Mouse (Mus musculus): ENCODE data around the gene Dnajc5g. TPM values are rescaled to one million over a fixed set of nuclear protein-coding genes. Genes with fewer than 3 reads are reported as not detected.

The Dnajc5g gene
- polyA plus RNA-seq, 1 experiment from 2014 or later: not detected

DNA sequence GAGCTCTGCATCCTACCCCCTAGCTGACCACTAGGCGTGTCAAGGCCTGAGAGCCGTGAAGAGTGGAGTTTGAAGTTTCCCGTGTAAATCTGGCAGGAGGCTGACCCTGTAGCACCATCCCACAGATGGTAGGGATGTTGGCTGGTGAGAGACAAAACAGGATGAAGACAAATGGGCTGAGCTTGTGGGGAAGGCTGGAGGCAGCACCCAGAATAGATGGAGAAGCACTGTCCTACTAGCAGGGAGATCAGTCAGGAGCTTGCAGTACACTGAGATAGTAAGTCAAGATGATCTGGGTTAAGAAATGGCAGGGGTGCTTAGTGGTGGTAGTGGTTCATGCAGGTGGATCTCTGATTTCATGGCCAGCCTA, 25.3 kb upstream of the Dnajc5g start:
- Histone ChIP-seq H3K4me1 (ENCODE audit: insufficient read depth) (no peaks in the 10 kb centered on the region), H3K9me3 (ENCODE audit: low read depth, low read length) (no peaks in the 10 kb centered on the region), H3K9ac (no peak overlapping the region), H3K4me2 (no peak overlapping the region), H3K27ac (ENCODE audit: low read depth) (no peak overlapping the region), H3K27me3 (ENCODE audit: insufficient read depth, low read length) (no peaks in the 10 kb centered on the region), H3K36me3 (ENCODE audit: insufficient read depth) (peaks cover 35% of the 10 kb centered on the region), H3K4me3 (ENCODE audit: low read depth, low read length) (no peak overlapping the region)
- DNase-seq (no peak), ATAC-seq (ENCODE audit: insufficient read depth) (no peak)
- 48% methylated on average over 3 of the region's 3 CpGs for WGBS
- TF ChIP-seq CTCF (IDR thresholded peaks at IDR 0.05; ENCODE audit: low read depth): peak; percentile 1; the same call in 1 of the 2 replicates

DNA sequence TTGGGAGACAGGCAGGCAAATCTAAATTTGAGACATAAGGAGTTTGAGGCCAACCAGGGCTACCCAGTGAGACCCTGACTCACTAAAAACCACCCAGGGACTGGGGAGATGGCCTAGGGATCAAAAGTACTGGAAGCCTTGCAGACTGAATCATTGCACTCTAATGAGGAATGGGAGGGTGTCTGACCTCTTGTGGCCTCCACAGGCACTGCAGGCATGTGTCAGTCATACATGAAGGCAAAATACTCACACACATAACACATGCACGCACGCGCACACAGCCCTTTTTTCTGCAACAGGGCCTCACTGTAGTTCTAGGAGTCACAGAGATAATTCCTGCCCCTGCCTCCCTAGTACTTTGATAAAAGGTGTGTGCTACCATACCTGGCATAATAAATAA, 24.7 kb upstream of the Dnajc5g start:
- H3K9me3 ChIP-seq (ENCODE audit: low read depth, low read length): no peaks in the 10 kb centered on the region
- WGBS: 73% methylated on average over 3 of the region's 3 CpGs
- peak; percentile 79 for TF ChIP-seq CTCF (IDR thresholded peaks at IDR 0.05; ENCODE audit: low read depth)
- no peak overlapping the region for H3K4me3 ChIP-seq (ENCODE audit: low read depth, low read length)
- peaks cover 29% of the 10 kb centered on the region for H3K36me3 ChIP-seq (ENCODE audit: insufficient read depth)
- H3K27ac ChIP-seq (ENCODE audit: low read depth): no peak overlapping the region
- no peaks in the 10 kb centered on the region for H3K27me3 ChIP-seq (ENCODE audit: insufficient read depth, low read length)
- no peak overlapping the region for H3K9ac ChIP-seq
- no peak for ATAC-seq (ENCODE audit: insufficient read depth)
- no peak overlapping the region for H3K4me2 ChIP-seq
- peak; percentile 68 for DNase-seq
- H3K4me1 ChIP-seq (ENCODE audit: insufficient read depth): no peaks in the 10 kb centered on the region

DNA sequence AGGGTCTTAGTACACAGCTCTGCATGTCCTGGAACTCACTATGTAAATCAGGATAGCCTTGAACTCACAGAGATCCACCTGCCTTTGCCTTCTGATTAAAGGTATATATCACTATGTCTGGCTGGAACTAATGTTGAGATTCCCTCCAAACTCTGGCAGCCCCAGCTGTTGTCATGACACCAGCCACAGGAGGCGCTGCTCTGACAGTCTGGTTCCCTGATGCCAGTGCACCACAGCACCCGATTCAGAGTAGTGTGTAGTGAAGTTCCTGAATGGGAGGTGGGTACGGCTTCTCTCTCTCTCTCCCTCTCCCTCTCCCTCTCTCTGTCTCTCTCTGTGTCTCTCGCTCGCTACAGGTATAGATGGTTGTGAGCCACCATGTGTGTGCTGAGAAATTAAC, 23.7 kb upstream of the Dnajc5g start:
- Histone ChIP-seq H3K27me3 (ENCODE audit: insufficient read depth, low read length) (no peaks in the 10 kb centered on the region), H3K4me2 (no peak overlapping the region), H3K4me3 (ENCODE audit: low read depth, low read length) (no peak overlapping the region), H3K9me3 (ENCODE audit: low read depth, low read length) (no peaks in the 10 kb centered on the region), H3K27ac (ENCODE audit: low read depth) (no peak overlapping the region), H3K36me3 (ENCODE audit: insufficient read depth) (peaks cover 19% of the 10 kb centered on the region), H3K4me1 (ENCODE audit: insufficient read depth) (no peaks in the 10 kb centered on the region), H3K9ac (no peak overlapping the region)
- TF ChIP-seq CTCF (IDR thresholded peaks at IDR 0.05; ENCODE audit: low read depth): peak; percentile 67
- WGBS: 17% methylated on average over 5 of the region's 5 CpGs
- DNase-seq (peak; percentile 68), ATAC-seq (ENCODE audit: insufficient read depth) (peak; percentile 42; the same call in 1 of the 2 replicates)

DNA sequence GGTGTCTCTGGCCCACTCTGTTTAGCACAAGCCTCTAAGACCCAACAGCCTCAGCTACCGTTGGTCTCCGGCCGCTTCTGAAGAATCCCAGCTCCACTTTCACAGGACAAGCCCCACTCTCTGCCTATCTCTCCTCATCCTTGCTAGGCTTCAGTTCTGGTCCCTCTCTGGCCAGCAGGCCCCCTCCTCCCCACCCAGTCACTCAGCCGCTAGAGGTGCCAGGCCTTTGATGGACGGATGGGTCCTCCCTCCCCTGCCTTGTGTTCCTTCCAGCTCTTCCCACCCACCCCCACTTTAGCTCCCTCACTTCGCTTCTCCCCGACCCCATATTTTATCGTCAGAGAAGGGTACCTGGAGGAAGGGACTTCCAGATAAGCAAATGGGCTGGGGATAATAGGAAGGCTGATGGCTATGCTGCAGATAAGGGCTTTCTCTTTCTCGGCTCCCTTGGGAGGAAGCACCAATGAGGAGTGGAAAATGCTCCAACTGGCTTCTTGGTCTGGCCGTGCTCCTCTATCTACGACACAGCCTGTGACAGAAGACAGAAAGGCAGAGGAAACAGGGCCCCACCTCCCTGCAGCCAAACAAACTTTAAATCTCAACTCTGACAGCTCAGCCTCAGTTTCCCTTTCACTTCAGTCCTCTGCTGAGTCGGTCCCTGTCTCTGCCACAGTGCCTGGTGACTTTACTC, 23.0 kb upstream of the Dnajc5g start:
- Histone ChIP-seq H3K4me2 (no peak overlapping the region), H3K27me3 (ENCODE audit: insufficient read depth, low read length) (0 out of 2 replicates have a peak, but pooled peaks cover 2% of the 10 kb centered on the region), H3K36me3 (ENCODE audit: insufficient read depth) (peaks cover 12% of the 10 kb centered on the region), H3K27ac (ENCODE audit: low read depth) (no peak overlapping the region), H3K9ac (no peak overlapping the region), H3K4me1 (ENCODE audit: insufficient read depth) (no peaks in the 10 kb centered on the region), H3K9me3 (ENCODE audit: low read depth, low read length) (no peaks in the 10 kb centered on the region), H3K4me3 (ENCODE audit: low read depth, low read length) (no peak overlapping the region)
- no peak for TF ChIP-seq CTCF (IDR thresholded peaks at IDR 0.05; ENCODE audit: low read depth)
- no peak for DNase-seq
- no peak for ATAC-seq (ENCODE audit: insufficient read depth)
- 13% methylated on average over 12 of the region's 12 CpGs for WGBS

DNA sequence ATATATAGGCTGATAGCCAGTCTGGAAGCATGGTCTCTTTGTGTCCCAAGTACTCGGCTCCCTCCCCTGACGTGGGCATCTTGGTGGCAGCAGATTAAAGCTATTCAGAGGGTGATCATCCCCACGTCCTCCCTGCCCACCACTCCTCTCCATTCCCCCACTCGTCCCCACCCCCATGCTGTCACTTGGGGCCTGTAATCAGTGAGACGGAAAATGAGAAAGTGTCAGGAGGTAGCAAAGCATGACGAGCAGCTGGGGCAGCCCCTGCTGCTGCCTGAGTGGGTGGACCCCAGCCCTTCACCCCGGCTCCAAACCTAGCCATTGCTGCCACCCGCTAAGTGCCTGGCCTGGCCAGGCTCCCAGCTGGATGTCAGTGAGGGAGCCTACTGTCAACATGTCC, 22.1 kb upstream of the Dnajc5g start:
- Histone ChIP-seq H3K9me3 (ENCODE audit: low read depth, low read length) (no peaks in the 10 kb centered on the region), H3K36me3 (ENCODE audit: insufficient read depth) (0 out of 2 replicates have a peak, but pooled peaks cover 3% of the 10 kb centered on the region), H3K4me3 (ENCODE audit: low read depth, low read length) (no peak overlapping the region), H3K27me3 (ENCODE audit: insufficient read depth, low read length) (peaks cover 5% of the 10 kb centered on the region; the same call in 1 of the 2 replicates), H3K9ac (no peak overlapping the region), H3K4me1 (ENCODE audit: insufficient read depth) (no peaks in the 10 kb centered on the region), H3K4me2 (no peak overlapping the region), H3K27ac (ENCODE audit: low read depth) (no peak overlapping the region)
- 15% methylated on average over 8 of the region's 8 CpGs for WGBS
- DNase-seq (no peak), ATAC-seq (ENCODE audit: insufficient read depth) (no peak)
- no peak for TF ChIP-seq CTCF (IDR thresholded peaks at IDR 0.05; ENCODE audit: low read depth)

DNA sequence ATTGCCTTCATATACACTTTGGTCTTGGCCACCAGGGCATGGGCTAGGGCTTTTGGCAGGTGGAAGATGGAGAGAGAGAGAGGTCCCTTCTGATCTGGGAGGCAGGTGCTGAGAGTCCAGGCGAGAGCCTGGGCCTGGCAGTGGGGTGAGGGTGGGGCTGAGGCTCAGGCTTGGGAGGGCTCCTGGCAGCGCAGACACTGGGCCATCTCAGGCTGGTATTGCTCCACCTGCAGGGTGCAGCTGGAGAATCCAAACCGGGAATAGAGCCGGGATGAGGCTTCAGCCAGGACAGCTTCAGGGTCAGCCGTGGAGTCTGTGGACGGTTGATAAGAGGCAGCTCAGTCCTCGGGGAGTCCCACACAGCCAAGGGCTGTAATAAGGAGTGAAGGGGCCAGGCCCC, 19.5 kb upstream of the Dnajc5g start:
- no peak for TF ChIP-seq CTCF (IDR thresholded peaks at IDR 0.05; ENCODE audit: low read depth)
- DNase-seq (no peak), ATAC-seq (ENCODE audit: insufficient read depth) (no peak)
- no peaks in the 10 kb centered on the region for H3K9me3 ChIP-seq (ENCODE audit: low read depth, low read length)
- no peak overlapping the region for H3K4me2 ChIP-seq
- no peaks in the 10 kb centered on the region for H3K4me1 ChIP-seq (ENCODE audit: insufficient read depth)
- no peaks in the 10 kb centered on the region for H3K36me3 ChIP-seq (ENCODE audit: insufficient read depth)
- peaks cover 30% of the 10 kb centered on the region for H3K27me3 ChIP-seq (ENCODE audit: insufficient read depth, low read length)
- no peak overlapping the region for H3K4me3 ChIP-seq (ENCODE audit: low read depth, low read length)
- no peak overlapping the region for H3K9ac ChIP-seq
- no peak overlapping the region for H3K27ac ChIP-seq (ENCODE audit: low read depth)
- WGBS: 23% methylated on average over 7 of the region's 7 CpGs

DNA sequence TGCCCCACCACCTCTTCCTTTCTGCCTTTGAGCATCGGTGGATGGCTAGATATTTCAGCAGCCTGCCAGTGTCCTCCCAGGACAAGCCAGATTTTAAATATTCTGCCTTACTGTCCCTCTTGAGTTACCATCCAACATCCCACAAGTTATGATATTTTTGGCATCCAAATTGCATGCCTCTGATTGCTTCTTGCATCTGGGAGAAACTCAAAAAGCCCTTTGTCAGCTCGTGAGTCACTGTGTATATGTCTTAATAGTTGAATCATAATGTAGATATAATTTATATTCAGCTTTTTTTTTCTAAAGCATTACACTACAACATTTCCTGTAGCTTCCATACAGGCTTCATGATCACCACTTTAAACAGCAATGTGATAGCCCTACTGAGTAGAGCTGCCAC, 19.0 kb upstream of the Dnajc5g start:
- no peak for ATAC-seq (ENCODE audit: insufficient read depth)
- no peak for TF ChIP-seq CTCF (IDR thresholded peaks at IDR 0.05; ENCODE audit: low read depth)
- Histone ChIP-seq H3K4me1 (ENCODE audit: insufficient read depth) (no peaks in the 10 kb centered on the region), H3K27ac (ENCODE audit: low read depth) (no peak overlapping the region), H3K4me2 (no peak overlapping the region), H3K9me3 (ENCODE audit: low read depth, low read length) (no peaks in the 10 kb centered on the region), H3K9ac (no peak overlapping the region), H3K4me3 (ENCODE audit: low read depth, low read length) (no peak overlapping the region), H3K36me3 (ENCODE audit: insufficient read depth) (no peaks in the 10 kb centered on the region), H3K27me3 (ENCODE audit: insufficient read depth, low read length) (peaks cover 35% of the 10 kb centered on the region)
- no peak for DNase-seq
- WGBS: 59% methylated on average over 2 of the region's 2 CpGs

Measured in lung, embryonic 14.5 days (tissue).